Mouse (Mus musculus) liver, postnatal 0 days (tissue): ENCODE results near the gene Ppp1r35. TPM values are rescaled to one million over a fixed set of nuclear protein-coding genes. Genes with fewer than 3 reads are reported as not detected.
A peak's percentile ranks its signal among the peaks of the same experiment; 100 is the strongest.

Experiments used
- ATAC-seq: fragments of 200-750 bp; cut with Nextera tagmentation; 2 replicates; pipeline ENCODE4 v1.8.0; 2017; ENCODE audit warnings: mild to moderate bottlenecking, moderate library complexity
- DNase-seq: peaks from one replicate; pipeline ENCODE4 v3.0.0-alpha.2; 2016
- H3K27ac ChIP-seq: fragments of 300-500 bp; sonication (generic); 2 replicates; pipeline ENCODE4 v1.5.1; 2014; ENCODE audit warnings: antibody characterized with exemption, moderate library complexity, mild to moderate bottlenecking, low read depth
- H3K27me3 ChIP-seq: fragments of 300-500 bp; sonication (generic); 2 replicates; pipeline ENCODE4 v1.6.1; 2014; ENCODE audit warnings: low read length, control low read depth, mixed read lengths; ENCODE audit not compliant: insufficient read depth
- H3K36me3 ChIP-seq: fragments of 300-500 bp; sonication (generic); replicated peaks from 2 replicates; pipeline ENCODE4 v1.6.1; 2014; ENCODE audit warnings: mild to moderate bottlenecking, control low read depth, low read length, moderate library complexity, mixed read lengths; ENCODE audit not compliant: insufficient read depth
- H3K4me1 ChIP-seq: fragments of 300-500 bp; sonication (generic); 2 replicates; pipeline ENCODE4 v1.6.1; 2014; ENCODE audit warnings: antibody characterized with exemption, mild to moderate bottlenecking, control low read depth; ENCODE audit not compliant: insufficient read depth
- H3K4me2 ChIP-seq: fragments of 300-500 bp; sonication (generic); 2 replicates; pipeline ENCODE4 v1.6.1; 2014; ENCODE audit warnings: low read depth, mild to moderate bottlenecking, low read length, moderate library complexity, mixed read lengths
- H3K4me3 ChIP-seq: fragments of 300-500 bp; sonication (generic); 2 replicates; pipeline ENCODE4 v1.5.1; 2014; ENCODE audit warnings: low read depth, low read length
- H3K9ac ChIP-seq: fragments of 300-500 bp; sonication (generic); replicated peaks from 2 replicates; pipeline ENCODE4 v1.6.1; 2014; ENCODE audit warnings: mild to moderate bottlenecking, moderate library complexity
- H3K9me3 ChIP-seq: fragments of 300-500 bp; sonication (generic); 2 replicates; pipeline ENCODE4 v1.6.1; 2016; ENCODE audit warnings: mild to moderate bottlenecking, control low read depth, low read length, mixed read lengths
- CTCF ChIP-seq: sonication (generic); IDR thresholded peaks from 2 replicates; pipeline ENCODE4 v1.5.1; 2016; ENCODE audit warnings: antibody characterized with exemption, low read depth
- EP300 ChIP-seq: IDR thresholded peaks from 2 replicates; pipeline ENCODE4 v1.6.1; 2016; ENCODE audit warnings: antibody characterized with exemption, low read depth, mild to moderate bottlenecking
- WGBS: fragments of 180-500 bp; shearing (Covaris S2); extraction: QIAGEN DNeasy Blood & Tissue Kit; methylation state at CpG from one replicate; pipeline ENCODE4 v1.1.7; 2014; ENCODE audit not compliant: insufficient replicate concordance; 5-methylcytosine and 5-hydroxymethylcytosine counted together
- polyA plus RNA-seq: library from polyadenylated mRNA; unstranded; fragments of >200 nt; fragmentation: Nextera tagmentation; extraction: Ambion mirVana; gene quantifications from 2 replicates; pipeline ENCODE4 v1.2.1, GENCODE M21; 2015

Ppp1r35 gene
- polyA plus RNA-seq, result 13.4 and 18.1 TPM in 2 replicates

- ATAC-seq (peak; percentile 93), DNase-seq (peak; percentile 97)
- no peaks in the 10 kb centered on the region for H3K27me3 ChIP-seq
- WGBS, result under 1% methylated on average over 31 of the region's 31 CpGs
- H3K27ac ChIP-seq, result peak within 1 kb of the TSS; percentile 96
- peaks cover 36% of the 10 kb centered on the region for H3K36me3 ChIP-seq
- peaks cover 23% of the 10 kb centered on the region for H3K4me1 ChIP-seq
- peak within 1 kb of the TSS; percentile 97 for H3K9ac ChIP-seq
- H3K4me2 ChIP-seq, result peak within 1 kb of the TSS; percentile 99
- H3K4me3 ChIP-seq, result peak within 1 kb of the TSS; percentile 96
- H3K9me3 ChIP-seq, result no peaks in the 10 kb centered on the region
- TF ChIP-seq EP300 (no peak; the same call in 1 of the 2 replicates), CTCF (no peak)
Measured at GRCm38 (mm10) chr5:137778635-137779034, at the start of gene Ppp1r35. Ppp1r35 (plus strand) TSS chr5:137778849.

GRCm38 (mm10) chr5:137733638-137734288 lies 44.9 kb upstream of the Ppp1r35 start:
- DNase-seq (no peak), ATAC-seq (no peak)
- Histone ChIP-seq H3K4me3 (no peak overlapping the region), H3K4me1 (no peaks in the 10 kb centered on the region), H3K36me3 (no peaks in the 10 kb centered on the region), H3K4me2 (no peak overlapping the region), H3K9ac (no peak overlapping the region), H3K27ac (no peak overlapping the region), H3K27me3 (no peaks in the 10 kb centered on the region), H3K9me3 (no peaks in the 10 kb centered on the region)
- TF ChIP-seq CTCF, result no peak
- no peak for TF ChIP-seq EP300
- 95% methylated on average over 12 of the region's 12 CpGs for WGBS

- H3K36me3 ChIP-seq, result no peaks in the 10 kb centered on the region
- no peak for ATAC-seq
- no peak overlapping the region for H3K27ac ChIP-seq
- no peak overlapping the region for H3K4me3 ChIP-seq
- TF ChIP-seq EP300 (no peak), CTCF (no peak)
- H3K4me1 ChIP-seq, result no peaks in the 10 kb centered on the region
- no peak overlapping the region for H3K4me2 ChIP-seq
- DNase-seq, result no peak
- H3K9ac ChIP-seq, result no peak overlapping the region
- no peaks in the 10 kb centered on the region for H3K9me3 ChIP-seq
- H3K27me3 ChIP-seq, result no peaks in the 10 kb centered on the region
- 50% methylated on average over 6 of the region's 6 CpGs for WGBS
Measured at GRCm38 (mm10) chr5:137734289-137735061, 44.2 kb upstream of the Ppp1r35 start.

- 84% methylated on average over 6 of the region's 6 CpGs for WGBS
Measured at GRCm38 (mm10) chr5:137737400-137737940, 41.2 kb upstream of the Ppp1r35 start.

GRCm38 (mm10) chr5:137738516-137738915 lies 40.1 kb upstream of the Ppp1r35 start:
- WGBS, result 45% methylated on average over 5 of the region's 5 CpGs
- no peak overlapping the region for H3K27ac ChIP-seq
- no peak overlapping the region for H3K4me2 ChIP-seq
- peak; percentile 17 for DNase-seq
- no peaks in the 10 kb centered on the region for H3K9me3 ChIP-seq
- TF ChIP-seq EP300 (no peak), CTCF (peak; percentile 55)
- H3K4me1 ChIP-seq, result peaks cover 15% of the 10 kb centered on the region
- no peak overlapping the region for H3K4me3 ChIP-seq
- H3K9ac ChIP-seq, result no peak overlapping the region
- no peak for ATAC-seq
- H3K27me3 ChIP-seq, result no peaks in the 10 kb centered on the region
- H3K36me3 ChIP-seq, result no peaks in the 10 kb centered on the region

More at GRCm38 (mm10) chr5:137737400-137737940, 41.2 kb upstream of the Ppp1r35 start:
- H3K4me1 ChIP-seq, result peaks cover 15% of the 10 kb centered on the region
- no peak overlapping the region for H3K27ac ChIP-seq
- TF ChIP-seq EP300 (no peak), CTCF (no peak)
- no peak overlapping the region for H3K4me2 ChIP-seq
- H3K27me3 ChIP-seq, result no peaks in the 10 kb centered on the region
- no peaks in the 10 kb centered on the region for H3K9me3 ChIP-seq
- ATAC-seq (no peak), DNase-seq (peak; percentile 15)
- no peak overlapping the region for H3K4me3 ChIP-seq
- no peak overlapping the region for H3K9ac ChIP-seq
- no peaks in the 10 kb centered on the region for H3K36me3 ChIP-seq

- DNase-seq, result no peak
- H3K36me3 ChIP-seq, result no peaks in the 10 kb centered on the region
- peaks cover 15% of the 10 kb centered on the region for H3K4me1 ChIP-seq
- TF ChIP-seq EP300 (no peak), CTCF (no peak)
- 61% methylated on average over 9 of the region's 9 CpGs for WGBS
- H3K4me3 ChIP-seq, result no peak overlapping the region
- no peak for ATAC-seq
- no peak overlapping the region for H3K4me2 ChIP-seq
- H3K27ac ChIP-seq, result no peak overlapping the region
- no peak overlapping the region for H3K9ac ChIP-seq
- no peaks in the 10 kb centered on the region for H3K27me3 ChIP-seq
- no peaks in the 10 kb centered on the region for H3K9me3 ChIP-seq
Measured at GRCm38 (mm10) chr5:137739471-137739870, 39.2 kb upstream of the Ppp1r35 start.
